Mouse (Mus musculus): ENCODE measurements around the gene Hist1h2bf. TPM values are rescaled to one million over a fixed set of nuclear protein-coding genes. Genes with fewer than 3 reads are reported as not detected.
"Not testable (repeated sequence)": the region's sequence is repeated elsewhere in the genome, so short reads cannot be mapped to it uniquely, and the experiment has no call there.

Hist1h2bf gene
- polyA plus RNA-seq, 1 experiment from 2014 or later: 2.7 TPM

- no peaks in the 10 kb centered on the region for H3K36me3 ChIP-seq (ENCODE audit: control insufficient read depth, insufficient read depth, low read length)
- no peak for ATAC-seq (ENCODE audit: low FRiP score, low TSS enrichment)
- H3K9ac ChIP-seq (replicated peaks; ENCODE audit: low read length): no peak overlapping the region
- peak overlapping the region; percentile 79 for H3K4me2 ChIP-seq (ENCODE audit: low read length)
- H3K4me1 ChIP-seq (ENCODE audit: control insufficient read depth, insufficient read depth, low read length): peaks cover 33% of the 10 kb centered on the region
- no peak overlapping the region for H3K27ac ChIP-seq (replicated peaks; ENCODE audit: low read depth, low read length)
- no peaks in the 10 kb centered on the region for H3K9me3 ChIP-seq (ENCODE audit: control insufficient read depth, low read length)
- H3K27me3 ChIP-seq (ENCODE audit: control insufficient read depth, insufficient read depth, low read length): no peaks in the 10 kb centered on the region
- 18% methylated on average over 7 of the region's 7 CpGs for WGBS
- DNase-seq: no peak
- H3K4me3 ChIP-seq (replicated peaks; ENCODE audit: low read depth, low read length): peak overlapping the region; percentile 45
Observed at GRCm38 (mm10) chr13:23536076-23536822, 37.7 kb downstream of the Hist1h2bf start.

GRCm38 (mm10) chr13:23535137-23536075, 38.6 kb downstream of the Hist1h2bf start, which contains the start of gene Hist1h3g:
Hist1h3g (plus strand) TSS chr13:23535422.
- H3K27me3 ChIP-seq (ENCODE audit: control insufficient read depth, insufficient read depth, low read length); H3K36me3 ChIP-seq (ENCODE audit: control insufficient read depth, insufficient read depth, low read length); H3K9me3 ChIP-seq (ENCODE audit: control insufficient read depth, low read length): not testable (repeated sequence)
- Histone ChIP-seq H3K4me2 (ENCODE audit: low read length) (peak within 1 kb of the TSS; percentile 79), H3K9ac (replicated peaks; ENCODE audit: low read length) (peak within 1 kb of the TSS; percentile 24; the same call in 1 of the 2 replicates), H3K4me3 (replicated peaks; ENCODE audit: low read depth, low read length) (peak within 1 kb of the TSS; percentile 45), H3K4me1 (ENCODE audit: control insufficient read depth, insufficient read depth, low read length) (peaks cover 33% of the 10 kb centered on the region), H3K27ac (replicated peaks; ENCODE audit: low read depth, low read length) (peak within 1 kb of the TSS; percentile 6; the same call in 1 of the 2 replicates)
- peak; percentile 90 for ATAC-seq (ENCODE audit: low FRiP score, low TSS enrichment)
- WGBS: under 1% methylated on average over 48 of the region's 62 CpGs
- peak; percentile 95 for DNase-seq

- peaks cover 37% of the 10 kb centered on the region for H3K4me1 ChIP-seq (ENCODE audit: control insufficient read depth, insufficient read depth, low read length)
- H3K27ac ChIP-seq (replicated peaks; ENCODE audit: low read depth, low read length): peak overlapping the region; percentile 6; the same call in 1 of the 2 replicates
- WGBS: under 1% methylated on average over 15 of the region's 15 CpGs
- ATAC-seq (ENCODE audit: low FRiP score, low TSS enrichment) (no peak), DNase-seq (no peak)
- H3K9me3 ChIP-seq (ENCODE audit: control insufficient read depth, low read length): no peaks in the 10 kb centered on the region
- peak overlapping the region; percentile 45 for H3K4me3 ChIP-seq (replicated peaks; ENCODE audit: low read depth, low read length)
- peak overlapping the region; percentile 24; the same call in 1 of the 2 replicates for H3K9ac ChIP-seq (replicated peaks; ENCODE audit: low read length)
- peak overlapping the region; percentile 79 for H3K4me2 ChIP-seq (ENCODE audit: low read length)
- no peaks in the 10 kb centered on the region for H3K36me3 ChIP-seq (ENCODE audit: control insufficient read depth, insufficient read depth, low read length)
- H3K27me3 ChIP-seq (ENCODE audit: control insufficient read depth, insufficient read depth, low read length): no peaks in the 10 kb centered on the region
Observed at GRCm38 (mm10) chr13:23534368-23535131, 39.4 kb downstream of the Hist1h2bf start.

GRCm38 (mm10) chr13:23533560-23534367, 40.2 kb downstream of the Hist1h2bf start, which contains the start of gene Hist1h2af:
Hist1h2af (plus strand) TSS chr13:23533906.
- WGBS: under 1% methylated on average over 26 of the region's 53 CpGs
- ATAC-seq (ENCODE audit: low FRiP score, low TSS enrichment) (peak; percentile 28; the same call in 1 of the 2 replicates), DNase-seq (peak; percentile 93)
- H3K36me3 ChIP-seq (ENCODE audit: control insufficient read depth, insufficient read depth, low read length); H3K27me3 ChIP-seq (ENCODE audit: control insufficient read depth, insufficient read depth, low read length); H3K9me3 ChIP-seq (ENCODE audit: control insufficient read depth, low read length): not testable (repeated sequence)
- H3K27ac ChIP-seq (replicated peaks; ENCODE audit: low read depth, low read length): peak within 1 kb of the TSS; percentile 78
- H3K9ac ChIP-seq (replicated peaks; ENCODE audit: low read length): peak within 1 kb of the TSS; percentile 37; the same call in 1 of the 2 replicates
- H3K4me3 ChIP-seq (replicated peaks; ENCODE audit: low read depth, low read length): peak within 1 kb of the TSS; percentile 63
- peaks cover 38% of the 10 kb centered on the region for H3K4me1 ChIP-seq (ENCODE audit: control insufficient read depth, insufficient read depth, low read length)
- peak within 1 kb of the TSS; percentile 79 for H3K4me2 ChIP-seq (ENCODE audit: low read length)

GRCm38 (mm10) chr13:23532262-23533075, 41.5 kb downstream of the Hist1h2bf start:
- no peaks in the 10 kb centered on the region for H3K9me3 ChIP-seq (ENCODE audit: control insufficient read depth, low read length)
- peak overlapping the region; percentile 93 for H3K27ac ChIP-seq (replicated peaks; ENCODE audit: low read depth, low read length)
- H3K27me3 ChIP-seq (ENCODE audit: control insufficient read depth, insufficient read depth, low read length): no peaks in the 10 kb centered on the region
- peaks cover 38% of the 10 kb centered on the region for H3K4me1 ChIP-seq (ENCODE audit: control insufficient read depth, insufficient read depth, low read length)
- WGBS: 23% methylated on average over 9 of the region's 9 CpGs
- no peaks in the 10 kb centered on the region for H3K36me3 ChIP-seq (ENCODE audit: control insufficient read depth, insufficient read depth, low read length)
- H3K4me3 ChIP-seq (replicated peaks; ENCODE audit: low read depth, low read length): peak overlapping the region; percentile 63
- peak overlapping the region; percentile 68; the same call in 1 of the 2 replicates for H3K9ac ChIP-seq (replicated peaks; ENCODE audit: low read length)
- peak overlapping the region; percentile 79 for H3K4me2 ChIP-seq (ENCODE audit: low read length)
- DNase-seq (no peak), ATAC-seq (ENCODE audit: low FRiP score, low TSS enrichment) (no peak)

- H3K36me3 ChIP-seq (ENCODE audit: control insufficient read depth, insufficient read depth, low read length): no peaks in the 10 kb centered on the region
- H3K9ac ChIP-seq (replicated peaks; ENCODE audit: low read length): peak within 1 kb of the TSS; percentile 68
- H3K9me3 ChIP-seq (ENCODE audit: control insufficient read depth, low read length): no peaks in the 10 kb centered on the region
- H3K27ac ChIP-seq (replicated peaks; ENCODE audit: low read depth, low read length): peak within 1 kb of the TSS; percentile 93
- peak within 1 kb of the TSS; percentile 63 for H3K4me3 ChIP-seq (replicated peaks; ENCODE audit: low read depth, low read length)
- peak; percentile 100 for DNase-seq
- H3K27me3 ChIP-seq (ENCODE audit: control insufficient read depth, insufficient read depth, low read length): no peaks in the 10 kb centered on the region
- ATAC-seq (ENCODE audit: low FRiP score, low TSS enrichment): peak; percentile 87
- peaks cover 37% of the 10 kb centered on the region for H3K4me1 ChIP-seq (ENCODE audit: control insufficient read depth, insufficient read depth, low read length)
- WGBS: under 1% methylated on average over 59 of the region's 70 CpGs
- peak within 1 kb of the TSS; percentile 79 for H3K4me2 ChIP-seq (ENCODE audit: low read length)
Observed at GRCm38 (mm10) chr13:23530901-23531875, 42.8 kb downstream of the Hist1h2bf start, which contains the start of gene Hist1h4h. Hist1h4h (plus strand) TSS chr13:23531050.

Measured in midbrain, embryonic 14.5 days (tissue).